Mouse (Mus musculus): Measurements from ENCODE around the gene Pik3r6.

DNA sequence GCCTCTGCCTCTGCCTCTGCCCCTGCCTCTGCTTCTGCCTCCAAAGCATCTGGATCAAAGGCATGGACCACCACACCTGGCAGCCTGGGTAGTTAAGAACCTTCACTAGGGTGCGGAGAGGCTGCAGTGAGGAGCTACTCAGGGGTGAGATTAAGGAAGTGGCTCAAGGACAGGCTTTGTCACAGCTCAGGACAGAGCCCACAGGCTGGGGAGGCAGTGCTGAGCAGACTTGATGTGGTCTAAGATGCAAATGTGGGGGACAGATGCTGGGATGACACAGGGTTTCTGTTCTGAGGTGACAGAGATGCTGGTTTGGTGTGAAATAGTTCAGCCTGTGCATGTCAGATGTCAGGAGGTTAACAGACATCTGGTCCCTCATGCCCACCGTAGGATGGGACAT lies 411 bp upstream of the Pik3r6 start:
- TF ChIP-seq POLR2A (IDR thresholded peaks at IDR 0.05; ENCODE audit: control insufficient read depth, low read depth, low read length) (no peak), CTCF (IDR thresholded peaks at IDR 0.05; ENCODE audit: control insufficient read depth, insufficient read depth, insufficient replicate concordance, low read depth, low read length) (no peak)

Measured in testis, adult 2 months (tissue).